Comparison of ENCODE assay signal across 17 mouse cellular contexts in genomic region chr11:54918273-54918672, GRCm38 (mm10). TPM values are rescaled to one million over a fixed set of nuclear protein-coding genes. Genes with fewer than 3 reads are reported as not detected.
DNase-seq lines count a peak whose midpoint lies in the region; TF ChIP-seq lines count a peak whose summit lies in the region.
"Had no signal": no experiment of that assay in that cellular context is flagged by ENCODE, and none has a peak within 500 bp of the region (broad histone marks: within the 10 kb centered on the region; RNA-seq: fewer than 3 reads in every experiment).

No protein-coding gene starts in this region.

- no peak for DNase-seq in heart, adult 2 months
- DNase-seq in heart, postnatal 25 days (ENCODE audit: low spot score), result no peak
- DNase-seq in lung, adult 2 months, result no peak
- no peak for DNase-seq in lung, postnatal 14 days
- no peak for DNase-seq in cerebellum, adult 9-10 months
- no peak for DNase-seq in embryo, embryonic 10.5 days (ENCODE audit: low spot score)
- DNase-seq: cerebellum, adult 9-11 months; gastrocnemius, postnatal 14 days; heart, postnatal 14 days; kidney, postnatal 25 days; liver, embryonic 13.5 days; right cerebral cortex, postnatal 14 days had no signal

- H3K9ac ChIP-seq in heart, adult 2 months (ENCODE audit: low read depth, low read length), result no peak overlapping the region
- H3K9ac ChIP-seq: embryonic facial prominence, embryonic 13.5 days; forebrain, embryonic 13.5 days; liver, embryonic 13.5 days had no signal

- H3K27me3 ChIP-seq in heart, adult 2 months (ENCODE audit: control insufficient read depth, insufficient read depth, low read length), result no peaks in the 10 kb centered on the region
- H3K27me3 ChIP-seq in E14TG2a.4 (ENCODE audit: insufficient read depth, low read length), result no peaks in the 10 kb centered on the region
- H3K27me3 ChIP-seq: embryonic facial prominence, embryonic 13.5 days; forebrain, embryonic 13.5 days; liver, embryonic 13.5 days; megakaryocyte, embryonic 14.5 days had no signal

- no peak overlapping the region for H3K27ac ChIP-seq in heart, adult 2 months
- H3K27ac ChIP-seq in embryonic fibroblast, embryonic 13.5 days (ENCODE audit: insufficient read depth, low read length), result no peak overlapping the region
- H3K27ac ChIP-seq: embryonic facial prominence, embryonic 13.5 days; forebrain, embryonic 13.5 days; liver, embryonic 13.5 days had no signal

- no peak overlapping the region for H3K4me3 ChIP-seq in heart, adult 2 months
- H3K4me3 ChIP-seq in lung, adult 2 months (replicated peaks; ENCODE audit: extremely low read depth, low read depth, low read length), result no peak overlapping the region
- H3K4me3 ChIP-seq in E14TG2a.4 (replicated peaks; ENCODE audit: low read length), result no peak overlapping the region
- no peak overlapping the region for H3K4me3 ChIP-seq in embryonic fibroblast, embryonic 13.5 days (ENCODE audit: insufficient read depth, low read length)
- H3K4me3 ChIP-seq: embryonic facial prominence, embryonic 13.5 days; forebrain, embryonic 13.5 days; liver, embryonic 13.5 days; megakaryocyte, embryonic 14.5 days had no signal

- H3K4me1 ChIP-seq in heart, adult 2 months (ENCODE audit: control insufficient read depth, insufficient read depth, low read length), result no peaks in the 10 kb centered on the region; the same call in 1 of the 2 replicates
- H3K4me1 ChIP-seq in lung, adult 2 months (ENCODE audit: control insufficient read depth, insufficient read depth, low read length), result no peaks in the 10 kb centered on the region
- H3K4me1 ChIP-seq in E14TG2a.4 (replicated peaks; ENCODE audit: low read depth, low read length), result peaks cover 30% of the 10 kb centered on the region
- no peaks in the 10 kb centered on the region for H3K4me1 ChIP-seq in embryonic fibroblast, embryonic 13.5 days (ENCODE audit: control insufficient read depth, insufficient read depth, low read length)
- H3K4me1 ChIP-seq: embryonic facial prominence, embryonic 13.5 days; forebrain, embryonic 13.5 days had no signal

- TF ChIP-seq POLR2A in heart, adult 2 months (IDR thresholded peaks at IDR 0.05; ENCODE audit: insufficient read depth, low read depth, low read length), result no peak
- TF ChIP-seq POLR2A in lung, adult 2 months (IDR thresholded peaks at IDR 0.05; ENCODE audit: borderline replicate concordance, extremely low read depth, low read depth, low read length), result no peak
- no peak for TF ChIP-seq POLR2A in embryonic fibroblast, embryonic 13.5 days (IDR thresholded peaks at IDR 0.05; ENCODE audit: low read depth, low read length)

- TF ChIP-seq EP300 in heart, adult 2 months (IDR thresholded peaks at IDR 0.05; ENCODE audit: insufficient read depth, low read depth, low read length), result no peak

- no peaks in the 10 kb centered on the region for H3K79me2 ChIP-seq in heart, adult 2 months (replicated peaks; ENCODE audit: control insufficient read depth, insufficient read depth, low read length)

- WGBS in heart, adult 2 months, result 92% methylated on average over 4 of the region's 4 CpGs
- WGBS in lung, adult 2 months, result 90% methylated on average over 4 of the region's 4 CpGs

- intact Hi-C loops in heart, adult 2 months (cut with DNase I), result no loop called here
- intact Hi-C loops in heart, postnatal 25 days (cut with DNase I), result no loop called here

- TF ChIP-seq CTCF in heart, adult 2 months (IDR thresholded peaks at IDR 0.05), result peak; percentile 58
- TF ChIP-seq CTCF in lung, adult 2 months (IDR thresholded peaks at IDR 0.05; ENCODE audit: insufficient read depth, low read length), result 0 out of 2 replicates have a peak, but pooled peaks have one; percentile 24
- peak; percentile 50 for TF ChIP-seq CTCF in E14TG2a.4 (conservative IDR thresholded peaks at IDR 0.05; ENCODE audit: low read length)
- peak; percentile 25; the same call in 1 of the 2 replicates for TF ChIP-seq CTCF in embryonic fibroblast, embryonic 13.5 days (IDR thresholded peaks at IDR 0.05; ENCODE audit: borderline replicate concordance, insufficient read depth, low read length)

- H3K9me3 ChIP-seq in E14TG2a.4 (ENCODE audit: low read length), result no peaks in the 10 kb centered on the region
- H3K9me3 ChIP-seq: embryonic facial prominence, embryonic 13.5 days; forebrain, embryonic 13.5 days; liver, embryonic 13.5 days; megakaryocyte, embryonic 14.5 days had no signal

- no peaks in the 10 kb centered on the region; the same call in 1 of the 2 replicates for H3K36me3 ChIP-seq in heart, adult 2 months (ENCODE audit: control insufficient read depth, insufficient read depth, low read length)
- peaks cover 100% of the 10 kb centered on the region for H3K36me3 ChIP-seq in E14TG2a.4 (ENCODE audit: insufficient read depth, low read length)

RNA-seq across cellular contexts. Expression of gene Gpx3, which starts 16.0 kb away (rescaled TPM):
- 100 to 1,000 TPM; 219 to 246 TPM for total RNA-seq in heart, adult 2 months (2021)
- polyA plus RNA-seq in heart, adult 2 months (2012; rRNA removed), result 362 and 401 TPM in 2 replicates
- 100 to 1,000 TPM; 177 to 178 TPM for total RNA-seq in heart, postnatal 25 days (2021)
- 693 and 908 TPM in 2 replicates for polyA plus RNA-seq in lung, adult 2 months (2012; rRNA removed)
- 58.7 and 65.8 TPM in 2 replicates for polyA plus RNA-seq in embryonic fibroblast, embryonic 13.5 days (2011; ENCODE audit: insufficient read length, low read depth, missing spikeins)

RNA-seq across cellular contexts. Expression of gene Tnip1, which starts 44.4 kb away (rescaled TPM):
- total RNA-seq in heart, adult 2 months (2021), result 10 to 100 TPM; 25.9 to 34.4 TPM
- polyA plus RNA-seq in heart, adult 2 months (2012; rRNA removed), result 26.6 and 31.9 TPM in 2 replicates
- total RNA-seq in heart, postnatal 25 days (2021), result 10 to 100 TPM; 27.1 to 29.8 TPM
- polyA plus RNA-seq in lung, adult 2 months (2012; rRNA removed), result 43.9 and 47.2 TPM in 2 replicates
- polyA plus RNA-seq in embryonic fibroblast, embryonic 13.5 days (2011; ENCODE audit: insufficient read length, low read depth, missing spikeins), result 14.4 and 18.4 TPM in 2 replicates

RNA-seq across cellular contexts. Expression of gene Hint1, which starts 52.1 kb away (rescaled TPM):
- total RNA-seq in heart, adult 2 months (2021), result 100 to 1,000 TPM; 258 to 297 TPM
- polyA plus RNA-seq in heart, adult 2 months (2012; rRNA removed), result 477 and 498 TPM in 2 replicates
- 100 to 1,000 TPM; 290 to 301 TPM for total RNA-seq in heart, postnatal 25 days (2021)
- 251 and 265 TPM in 2 replicates for polyA plus RNA-seq in lung, adult 2 months (2012; rRNA removed)
- polyA plus RNA-seq in embryonic fibroblast, embryonic 13.5 days (2011; ENCODE audit: insufficient read length, low read depth, missing spikeins), result 330 and 372 TPM in 2 replicates

RNA-seq across cellular contexts. Expression of gene Lyrm7, which starts 57.6 kb away (rescaled TPM):
- total RNA-seq in heart, adult 2 months (2021), result 10 to 100 TPM; 38.6 to 40.1 TPM
- polyA plus RNA-seq in heart, adult 2 months (2012; rRNA removed), result 11.1 and 20.0 TPM in 2 replicates
- 10 to 100 TPM; 34.6 to 47.1 TPM for total RNA-seq in heart, postnatal 25 days (2021)
- polyA plus RNA-seq in lung, adult 2 months (2012; rRNA removed), result 0.38 and 0.40 TPM in 2 replicates
- 8.7 and 15.9 TPM in 2 replicates for polyA plus RNA-seq in embryonic fibroblast, embryonic 13.5 days (2011; ENCODE audit: insufficient read length, low read depth, missing spikeins)
